Mouse (Mus musculus) hindbrain, embryonic 11.5 days (tissue): ENCODE data around the gene Rxra. TPM values are rescaled to one million over a fixed set of nuclear protein-coding genes. Genes with fewer than 3 reads are reported as not detected.

Experiments used
- ATAC-seq: fragments of 200-750 bp; cut with Nextera tagmentation; 2 replicates; pipeline ENCODE4 v1.8.0; 2017; ENCODE audit warnings: mild to moderate bottlenecking, moderate TSS enrichment, moderate library complexity; ENCODE audit not compliant: low FRiP score
- DNase-seq: peaks from one replicate; pipeline ENCODE4 v3.0.0-alpha.2; 2015; ENCODE audit warnings: low spot score
- H3K27ac ChIP-seq: fragments of 300-500 bp; sonication (generic); 2 replicates; pipeline ENCODE4 v1.5.1; 2014; ENCODE audit warnings: mild to moderate bottlenecking, low read depth, low read length
- H3K27me3 ChIP-seq: fragments of 300-500 bp; sonication (generic); 2 replicates; pipeline ENCODE4 v1.6.1; 2014; ENCODE audit warnings: mild to moderate bottlenecking, low read length, moderate library complexity, mixed read lengths; ENCODE audit not compliant: control insufficient read depth, insufficient read depth
- H3K36me3 ChIP-seq: fragments of 300-500 bp; sonication (generic); 2 replicates; pipeline ENCODE4 v1.6.1; 2014; ENCODE audit warnings: mild to moderate bottlenecking, low read length, moderate library complexity, mixed read lengths; ENCODE audit not compliant: control insufficient read depth, insufficient read depth
- H3K4me1 ChIP-seq: fragments of 300-500 bp; sonication (generic); replicated peaks from 2 replicates; pipeline ENCODE4 v1.6.1; 2014; ENCODE audit warnings: low read length, mixed read lengths; ENCODE audit not compliant: control insufficient read depth, insufficient read depth
- H3K4me2 ChIP-seq: fragments of 300-500 bp; sonication (generic); replicated peaks from 2 replicates; pipeline ENCODE4 v1.6.1; 2014; ENCODE audit warnings: mild to moderate bottlenecking, low read depth, low read length
- H3K4me3 ChIP-seq: fragments of 300-500 bp; sonication (generic); 2 replicates; pipeline ENCODE4 v1.5.1; 2014; ENCODE audit warnings: low read depth, low read length
- H3K9ac ChIP-seq: fragments of 300-500 bp; sonication (generic); 2 replicates; pipeline ENCODE4 v1.6.1; 2014; ENCODE audit warnings: low read depth, low read length
- H3K9me3 ChIP-seq: fragments of 300-500 bp; sonication (generic); 2 replicates; pipeline ENCODE4 v1.6.1; 2016; ENCODE audit warnings: low read length; ENCODE audit not compliant: control insufficient read depth
- WGBS: fragments of 180-500 bp; shearing (Covaris S2); extraction: QIAGEN DNeasy Blood & Tissue Kit; methylation state at CpG from one replicate; pipeline ENCODE4 v1.1.7; 2014; 5-methylcytosine and 5-hydroxymethylcytosine counted together
- polyA plus RNA-seq: library from polyadenylated mRNA; unstranded; fragments of >200 nt; fragmentation: Nextera tagmentation; extraction: Ambion mirVana; gene quantifications from 2 replicates; pipeline ENCODE4 v1.2.1, GENCODE M21; 2014

Rxra gene
- 6.5 and 7.6 TPM in 2 replicates for polyA plus RNA-seq

DNA sequence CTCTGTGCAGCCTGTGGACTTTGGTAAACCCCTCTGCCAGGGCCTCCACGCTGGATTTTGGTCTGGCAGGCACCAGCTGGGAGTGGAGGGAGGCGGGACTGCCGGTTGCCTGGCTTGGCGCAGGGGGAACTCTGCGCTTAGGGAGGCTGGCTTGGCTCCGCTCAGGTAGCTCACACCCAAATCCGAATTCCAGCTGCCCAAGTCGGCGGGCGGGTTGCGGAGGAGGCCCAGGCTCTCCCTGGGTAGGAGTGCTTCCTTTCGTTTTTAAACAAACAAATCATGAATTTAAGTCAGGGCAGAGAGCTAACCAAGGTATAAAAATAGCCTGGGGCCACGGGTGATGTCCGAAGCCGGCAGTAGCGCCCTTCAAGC is at the start of gene Rxra:
Gene Rxra, plus strand, starts transcription at position 335 of the 372 bp plus-strand sequence.
- WGBS: 3% methylated on average over 16 of the region's 16 CpGs
- ATAC-seq (no peak), DNase-seq (peak; percentile 59)
- no peaks in the 10 kb centered on the region for H3K9me3 ChIP-seq
- H3K4me2 ChIP-seq: peak within 1 kb of the TSS; percentile 90
- no peaks in the 10 kb centered on the region for H3K27me3 ChIP-seq
- peak within 1 kb of the TSS; percentile 94 for H3K27ac ChIP-seq
- H3K4me1 ChIP-seq: peaks cover 26% of the 10 kb centered on the region
- H3K9ac ChIP-seq: peak within 1 kb of the TSS; percentile 94
- H3K4me3 ChIP-seq: peak within 1 kb of the TSS; percentile 90
- no peaks in the 10 kb centered on the region for H3K36me3 ChIP-seq

DNA sequence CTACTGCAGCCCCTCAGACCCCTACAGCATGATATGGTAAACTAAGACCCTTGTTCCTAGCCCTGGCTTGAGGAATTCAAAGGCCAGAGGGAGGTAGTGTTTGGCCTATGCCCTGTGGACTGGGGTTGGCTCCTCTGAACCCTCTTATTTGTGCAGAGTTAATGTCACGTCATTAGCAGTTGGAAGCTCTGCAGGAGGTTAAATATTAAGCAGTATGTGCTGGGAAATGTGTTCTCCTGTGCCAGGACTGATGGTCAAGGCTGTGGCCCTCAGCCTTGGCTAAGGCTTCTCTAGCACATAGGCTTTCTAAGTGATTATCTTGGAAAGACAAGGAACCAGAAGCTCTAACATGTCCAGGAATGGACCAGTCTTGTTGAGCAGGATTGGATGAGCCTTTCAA is 49.6 kb upstream of the Rxra start:
- WGBS: 48% methylated on average over 1 of the region's 1 CpGs
- H3K4me1 ChIP-seq: no peaks in the 10 kb centered on the region
- H3K4me3 ChIP-seq: no peak overlapping the region
- no peak overlapping the region for H3K9ac ChIP-seq
- no peak overlapping the region for H3K27ac ChIP-seq
- no peaks in the 10 kb centered on the region for H3K27me3 ChIP-seq
- DNase-seq: no peak
- no peak overlapping the region for H3K4me2 ChIP-seq
- no peaks in the 10 kb centered on the region for H3K9me3 ChIP-seq
- no peaks in the 10 kb centered on the region for H3K36me3 ChIP-seq
- ATAC-seq: no peak

DNA sequence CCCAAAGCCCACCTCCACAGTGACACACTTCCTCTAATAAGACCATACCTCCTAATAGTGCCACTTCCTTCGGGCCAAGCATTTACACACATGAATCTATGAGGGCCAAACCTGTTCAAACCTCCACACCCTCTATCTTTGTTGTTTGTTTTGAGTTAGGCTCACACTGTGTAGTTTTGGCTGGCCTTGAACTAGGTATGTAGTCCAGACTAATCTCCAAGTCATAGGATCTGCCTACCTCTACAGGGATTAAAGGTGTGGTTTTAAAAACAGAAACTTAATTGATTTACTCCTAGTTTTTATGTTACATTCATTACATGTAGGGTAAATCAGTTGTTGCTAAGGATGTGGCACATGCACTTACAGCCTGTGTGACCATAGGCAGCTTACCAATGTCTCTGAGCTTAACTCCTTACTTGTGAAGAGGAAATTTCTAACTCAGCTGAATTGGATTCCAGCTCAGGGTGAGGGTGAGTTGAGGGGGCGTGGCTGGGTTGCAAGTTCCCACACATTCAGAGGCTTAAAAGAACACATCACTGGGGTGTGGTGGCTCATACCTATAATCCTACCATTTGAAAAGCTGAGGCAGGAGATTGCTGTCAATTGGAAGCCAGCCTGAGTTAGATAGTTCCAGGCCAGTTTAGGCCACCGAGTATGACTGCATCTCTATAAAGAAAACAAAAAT is 45.5 kb upstream of the Rxra start:
- no peak overlapping the region for H3K4me3 ChIP-seq
- ATAC-seq (no peak), DNase-seq (no peak)
- H3K4me2 ChIP-seq: no peak overlapping the region
- no peaks in the 10 kb centered on the region for H3K27me3 ChIP-seq
- 91% methylated on average over 3 of the region's 3 CpGs for WGBS
- H3K27ac ChIP-seq: no peak overlapping the region
- no peak overlapping the region for H3K9ac ChIP-seq
- no peaks in the 10 kb centered on the region for H3K4me1 ChIP-seq
- H3K36me3 ChIP-seq: no peaks in the 10 kb centered on the region
- no peaks in the 10 kb centered on the region for H3K9me3 ChIP-seq

DNA sequence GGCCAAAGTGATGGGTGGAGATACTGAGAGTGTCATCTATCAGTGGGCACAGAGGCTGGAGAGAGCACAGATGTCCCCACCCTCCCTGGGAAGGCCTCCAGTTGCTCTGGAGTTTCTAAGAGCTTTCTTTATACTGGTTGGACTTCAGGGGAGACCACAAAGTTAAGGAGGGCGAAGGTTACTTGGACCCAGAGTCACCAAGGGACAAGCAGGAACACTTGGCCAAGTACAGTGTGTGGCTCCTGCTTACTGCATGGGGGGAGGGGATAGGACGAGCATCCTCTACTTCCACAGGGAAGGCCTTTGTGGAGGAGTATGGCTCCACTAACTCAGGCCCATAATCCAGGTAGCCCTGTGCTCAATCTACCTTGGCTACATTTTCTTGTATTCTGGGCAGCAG is 42.8 kb upstream of the Rxra start:
- H3K9me3 ChIP-seq: no peaks in the 10 kb centered on the region
- 85% methylated on average over 2 of the region's 2 CpGs for WGBS
- no peak overlapping the region for H3K4me3 ChIP-seq
- no peak overlapping the region for H3K27ac ChIP-seq
- no peak overlapping the region for H3K9ac ChIP-seq
- ATAC-seq (no peak), DNase-seq (no peak)
- no peaks in the 10 kb centered on the region for H3K4me1 ChIP-seq
- no peaks in the 10 kb centered on the region for H3K27me3 ChIP-seq
- no peak overlapping the region for H3K4me2 ChIP-seq
- no peaks in the 10 kb centered on the region for H3K36me3 ChIP-seq

DNA sequence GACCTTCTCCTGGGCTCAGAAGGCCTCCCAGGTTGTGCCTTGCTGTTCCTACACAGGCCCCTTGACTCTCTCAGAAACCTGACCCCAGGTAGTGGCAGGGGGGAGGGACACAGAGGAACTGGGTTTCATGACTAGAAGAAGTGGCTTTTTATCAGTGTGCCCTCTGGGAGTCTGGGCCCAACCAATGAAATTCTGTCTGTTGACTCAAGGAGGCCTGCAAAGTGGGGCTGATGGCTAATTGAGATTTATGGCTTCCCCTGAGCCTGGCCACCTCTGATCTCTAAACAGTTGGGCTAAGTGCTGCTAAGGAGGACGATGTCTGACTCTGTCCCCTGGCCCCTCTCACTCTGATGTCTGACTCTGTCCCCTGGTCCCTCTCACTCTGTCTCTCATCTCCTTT is 42.2 kb upstream of the Rxra start:
- no peaks in the 10 kb centered on the region for H3K9me3 ChIP-seq
- no peaks in the 10 kb centered on the region for H3K27me3 ChIP-seq
- no peak overlapping the region for H3K27ac ChIP-seq
- ATAC-seq: no peak
- WGBS: 50% methylated on average over 1 of the region's 1 CpGs
- H3K4me3 ChIP-seq: no peak overlapping the region
- no peaks in the 10 kb centered on the region for H3K4me1 ChIP-seq
- no peaks in the 10 kb centered on the region for H3K36me3 ChIP-seq
- H3K4me2 ChIP-seq: no peak overlapping the region
- no peak overlapping the region for H3K9ac ChIP-seq
- DNase-seq: peak; percentile 11

DNA sequence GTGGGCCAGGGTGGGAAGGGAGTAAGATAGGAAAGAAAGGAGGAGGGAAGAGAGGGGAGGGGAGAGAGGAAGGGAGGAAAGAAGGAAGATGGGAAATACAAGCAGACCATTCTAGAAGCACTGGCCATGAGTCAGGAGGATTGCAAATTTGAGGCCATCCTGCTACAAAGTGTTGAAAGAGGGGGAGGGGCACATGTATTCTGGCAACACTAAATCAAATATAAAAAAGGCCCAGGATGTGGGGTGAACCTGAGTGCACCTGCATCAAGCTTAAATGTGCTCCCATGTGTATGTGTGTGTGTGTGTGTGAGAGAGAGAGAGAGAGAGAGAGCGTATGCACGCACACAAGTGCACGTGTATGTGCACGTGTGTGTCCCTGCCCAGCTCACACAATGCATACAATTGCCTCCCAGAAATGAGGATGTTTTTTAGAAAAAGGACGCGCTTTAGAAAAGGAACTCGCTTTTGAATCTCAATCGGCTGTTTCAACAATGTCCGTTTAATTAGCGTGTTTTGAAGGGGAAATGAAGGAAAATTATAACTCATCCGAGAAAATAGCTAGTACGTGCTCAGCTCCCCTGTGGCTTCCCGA is 41.0 kb upstream of the Rxra start:
- no peak for ATAC-seq
- H3K9ac ChIP-seq: no peak overlapping the region
- no peak for DNase-seq
- no peak overlapping the region for H3K27ac ChIP-seq
- H3K27me3 ChIP-seq: no peaks in the 10 kb centered on the region
- no peaks in the 10 kb centered on the region for H3K36me3 ChIP-seq
- H3K4me3 ChIP-seq: no peak overlapping the region
- H3K4me2 ChIP-seq: no peak overlapping the region
- 86% methylated on average over 13 of the region's 13 CpGs for WGBS
- no peaks in the 10 kb centered on the region for H3K9me3 ChIP-seq
- no peaks in the 10 kb centered on the region for H3K4me1 ChIP-seq

DNA sequence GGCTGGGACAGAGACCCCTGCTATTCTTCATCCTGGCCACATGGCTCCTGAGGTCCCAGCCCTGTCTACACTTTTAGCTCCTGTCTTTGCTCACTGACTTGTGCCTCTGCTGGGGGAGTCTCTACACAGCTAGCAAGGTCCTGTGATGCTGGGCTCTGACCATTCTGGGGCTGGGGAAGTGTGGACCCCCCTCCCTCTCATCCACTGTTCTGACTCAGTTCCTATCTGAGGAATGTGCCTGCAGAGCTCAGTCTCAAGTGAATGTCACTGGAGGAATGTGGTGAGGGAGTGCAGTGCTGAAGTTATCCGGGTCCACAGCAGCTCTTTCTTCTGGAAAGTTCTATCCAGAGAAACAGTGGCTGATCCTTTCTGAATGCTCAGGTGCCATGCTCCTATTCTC is 39.4 kb upstream of the Rxra start:
- Histone ChIP-seq H3K4me1 (peaks cover 3% of the 10 kb centered on the region; the same call in 1 of the 2 replicates), H3K9ac (no peak overlapping the region), H3K4me3 (no peak overlapping the region), H3K9me3 (no peaks in the 10 kb centered on the region), H3K27me3 (no peaks in the 10 kb centered on the region), H3K27ac (no peak overlapping the region), H3K4me2 (no peak overlapping the region), H3K36me3 (no peaks in the 10 kb centered on the region)
- DNase-seq: no peak
- WGBS: 58% methylated on average over 1 of the region's 1 CpGs
- no peak for ATAC-seq

DNA sequence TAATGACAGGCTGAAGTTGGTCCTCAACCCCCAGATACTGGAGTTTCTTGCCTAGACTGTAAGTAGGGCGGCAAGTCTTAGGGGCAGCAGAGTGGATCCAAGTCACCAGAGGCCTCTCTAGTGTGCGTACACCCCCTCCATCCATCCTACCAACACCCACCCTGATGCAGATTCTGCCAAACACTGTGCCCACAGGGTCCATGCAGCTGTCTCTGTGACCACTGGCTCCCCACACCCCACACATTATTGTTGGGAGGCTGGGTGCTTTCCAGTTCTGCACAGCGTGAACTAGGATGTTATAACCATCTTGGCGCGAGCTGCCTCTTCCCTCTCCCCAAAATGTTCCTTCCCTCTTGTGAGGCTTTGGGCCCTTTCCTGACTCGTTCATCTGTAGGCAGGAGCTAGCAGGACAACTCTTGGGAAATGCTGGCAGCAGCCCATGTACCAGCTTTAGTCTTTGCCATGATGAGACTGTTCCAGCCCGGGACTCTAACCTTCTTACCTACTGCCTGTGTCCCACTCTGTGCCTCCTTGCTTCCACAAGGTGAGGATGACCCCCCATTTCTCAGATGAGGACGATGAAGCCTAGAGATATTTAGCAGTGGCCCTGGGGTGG is 38.9 kb upstream of the Rxra start:
- Histone ChIP-seq H3K27ac (no peak overlapping the region), H3K9ac (no peak overlapping the region), H3K9me3 (no peaks in the 10 kb centered on the region), H3K4me3 (no peak overlapping the region), H3K4me2 (no peak overlapping the region), H3K36me3 (no peaks in the 10 kb centered on the region), H3K27me3 (no peaks in the 10 kb centered on the region), H3K4me1 (peaks cover 3% of the 10 kb centered on the region; the same call in 1 of the 2 replicates)
- WGBS: 91% methylated on average over 8 of the region's 8 CpGs
- no peak for DNase-seq
- no peak for ATAC-seq
